Mouse (Mus musculus) lung, postnatal 0 days (tissue): ENCODE results near the gene Adcy9. TPM values are rescaled to one million over a fixed set of nuclear protein-coding genes. Genes with fewer than 3 reads are reported as not detected.

Experiments
- ATAC-seq: fragments of 200-750 bp; cut with Nextera tagmentation; 2 replicates; pipeline ENCODE4 v1.8.0; 2017; ENCODE audit warnings: moderate library complexity
- DNase-seq: peaks from one replicate; pipeline ENCODE4 v3.0.0-alpha.2; 2016; ENCODE audit warnings: low spot score
- H3K27ac ChIP-seq: fragments of 300-500 bp; sonication (generic); 2 replicates; pipeline ENCODE4 v1.5.1; 2014; ENCODE audit warnings: antibody characterized with exemption, mild to moderate bottlenecking, low read length, mixed read lengths
- H3K27me3 ChIP-seq: fragments of 300-500 bp; sonication (generic); replicated peaks from 2 replicates; pipeline ENCODE4 v1.6.1; 2014; ENCODE audit warnings: low read length, mixed read lengths; ENCODE audit not compliant: insufficient read depth
- H3K36me3 ChIP-seq: fragments of 300-500 bp; sonication (generic); 2 replicates; pipeline ENCODE4 v1.6.1; 2014; ENCODE audit warnings: low read length, mixed read lengths; ENCODE audit not compliant: insufficient read depth
- H3K4me1 ChIP-seq: fragments of 300-500 bp; sonication (generic); 2 replicates; pipeline ENCODE4 v1.6.1; 2014; ENCODE audit warnings: antibody characterized with exemption, low read depth, low read length, mixed read lengths; ENCODE audit not compliant: insufficient read depth
- H3K4me2 ChIP-seq: fragments of 300-500 bp; sonication (generic); replicated peaks from 2 replicates; pipeline ENCODE4 v1.6.1; 2014; ENCODE audit warnings: low read depth, mild to moderate bottlenecking, low read length, moderate library complexity, mixed read lengths
- H3K4me3 ChIP-seq: fragments of 300-500 bp; sonication (generic); 2 replicates; pipeline ENCODE4 v1.5.1; 2014; ENCODE audit warnings: low read depth, low read length
- H3K9ac ChIP-seq: fragments of 300-500 bp; sonication (generic); replicated peaks from 2 replicates; pipeline ENCODE4 v1.6.1; 2014; ENCODE audit warnings: low read depth, mild to moderate bottlenecking
- H3K9me3 ChIP-seq: fragments of 300-500 bp; sonication (generic); 2 replicates; pipeline ENCODE4 v1.6.1; 2016; ENCODE audit warnings: low read length, mixed read lengths
- CTCF ChIP-seq: IDR thresholded peaks from 2 replicates; pipeline ENCODE4 v1.5.1; 2016; ENCODE audit warnings: antibody characterized with exemption, mild to moderate bottlenecking
- EP300 ChIP-seq: IDR thresholded peaks from 2 replicates; pipeline ENCODE4 v1.6.1; 2016; ENCODE audit warnings: antibody characterized with exemption, mild to moderate bottlenecking, control low read depth
- WGBS: fragments of 180-500 bp; shearing (Covaris S2); extraction: QIAGEN DNeasy Blood & Tissue Kit; methylation state at CpG from one replicate; pipeline ENCODE4 v1.1.7; 2014; 5-methylcytosine and 5-hydroxymethylcytosine counted together
- polyA plus RNA-seq: library from polyadenylated mRNA; unstranded; fragments of >200 nt; fragmentation: Nextera tagmentation; extraction: Ambion mirVana; gene quantifications from 2 replicates; pipeline ENCODE4 v1.2.1, GENCODE M21; 2015

The Adcy9 gene
- polyA plus RNA-seq, 1 experiment from 2014 or later = 2.9 TPM

GRCm38 (mm10) chr16:4318001-4318526 is 102.2 kb downstream of the Adcy9 start:
- Histone ChIP-seq H3K4me1 (no peaks in the 10 kb centered on the region), H3K27me3 (no peaks in the 10 kb centered on the region), H3K9ac (no peak overlapping the region), H3K9me3 (no peaks in the 10 kb centered on the region), H3K36me3 (no peaks in the 10 kb centered on the region), H3K4me2 (no peak overlapping the region), H3K27ac (no peak overlapping the region), H3K4me3 (no peak overlapping the region)
- TF ChIP-seq CTCF (no peak), EP300 (no peak)
- ATAC-seq = peak; percentile 36; the same call in 1 of the 2 replicates
- peak; percentile 31 for DNase-seq
- WGBS = 53% methylated on average over 6 of the region's 6 CpGs

DNA sequence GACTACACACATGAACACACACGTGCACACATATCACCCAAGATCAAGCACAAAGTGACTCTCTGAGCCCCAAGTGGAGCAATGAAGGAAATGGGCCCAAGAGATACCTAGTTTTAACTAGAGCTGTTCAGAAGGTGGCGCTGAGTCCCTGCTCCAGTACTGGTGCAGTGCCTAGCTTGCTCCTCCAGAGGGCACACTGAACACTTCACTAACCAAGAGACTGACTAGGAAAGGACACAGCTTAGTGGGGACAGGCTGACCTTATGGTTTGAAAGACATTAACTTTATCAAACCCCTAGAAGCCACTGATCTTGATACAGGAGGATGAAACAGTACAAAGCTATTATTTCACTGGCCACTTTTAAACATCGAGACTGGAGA is 104.2 kb downstream of the Adcy9 start:
- no peaks in the 10 kb centered on the region for H3K4me1 ChIP-seq
- no peak overlapping the region for H3K4me2 ChIP-seq
- TF ChIP-seq CTCF (peak; percentile 100), EP300 (no peak; the same call in 1 of the 2 replicates)
- no peak overlapping the region for H3K9ac ChIP-seq
- ATAC-seq = peak; percentile 91
- no peak overlapping the region for H3K4me3 ChIP-seq
- no peaks in the 10 kb centered on the region for H3K36me3 ChIP-seq
- DNase-seq = peak; percentile 91
- no peaks in the 10 kb centered on the region for H3K9me3 ChIP-seq
- H3K27ac ChIP-seq = no peak overlapping the region
- H3K27me3 ChIP-seq = no peaks in the 10 kb centered on the region
- 29% methylated on average over 3 of the region's 3 CpGs for WGBS

GRCm38 (mm10) chr16:4315352-4316093 is 104.8 kb downstream of the Adcy9 start:
- Histone ChIP-seq H3K4me2 (no peak overlapping the region), H3K27ac (no peak overlapping the region), H3K9ac (no peak overlapping the region), H3K27me3 (no peaks in the 10 kb centered on the region), H3K4me1 (no peaks in the 10 kb centered on the region), H3K36me3 (no peaks in the 10 kb centered on the region), H3K9me3 (no peaks in the 10 kb centered on the region), H3K4me3 (no peak overlapping the region)
- WGBS = 70% methylated on average over 2 of the region's 2 CpGs
- no peak for TF ChIP-seq CTCF
- no peak for TF ChIP-seq EP300
- ATAC-seq = no peak; the same call in 1 of the 2 replicates
- DNase-seq = no peak

DNA sequence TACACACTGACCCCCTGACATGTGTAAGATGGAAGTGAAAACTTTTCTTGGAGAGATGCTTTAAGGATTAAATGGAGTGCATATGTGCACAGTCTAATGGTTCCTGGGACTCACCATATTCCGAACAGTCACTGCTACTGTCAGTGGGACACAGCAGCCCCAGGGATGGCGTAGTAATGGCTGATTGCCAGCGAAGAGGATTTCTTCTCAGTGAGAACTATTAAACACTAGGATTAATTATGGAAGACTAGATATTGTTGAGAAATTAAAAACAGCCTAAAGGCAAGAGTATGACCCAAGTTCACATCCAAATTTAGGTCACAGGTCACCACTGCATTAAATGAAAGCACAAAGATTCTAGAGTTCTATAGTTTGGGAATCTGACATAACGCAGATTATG is 105.4 kb downstream of the Adcy9 start:
- DNase-seq (no peak), ATAC-seq (no peak)
- H3K4me3 ChIP-seq = no peak overlapping the region
- no peaks in the 10 kb centered on the region for H3K9me3 ChIP-seq
- H3K36me3 ChIP-seq = no peaks in the 10 kb centered on the region
- no peak overlapping the region for H3K9ac ChIP-seq
- H3K4me2 ChIP-seq = no peak overlapping the region
- no peaks in the 10 kb centered on the region for H3K4me1 ChIP-seq
- WGBS = 80% methylated on average over 4 of the region's 4 CpGs
- H3K27me3 ChIP-seq = no peaks in the 10 kb centered on the region
- TF ChIP-seq CTCF (no peak), EP300 (no peak)
- no peak overlapping the region for H3K27ac ChIP-seq

DNA sequence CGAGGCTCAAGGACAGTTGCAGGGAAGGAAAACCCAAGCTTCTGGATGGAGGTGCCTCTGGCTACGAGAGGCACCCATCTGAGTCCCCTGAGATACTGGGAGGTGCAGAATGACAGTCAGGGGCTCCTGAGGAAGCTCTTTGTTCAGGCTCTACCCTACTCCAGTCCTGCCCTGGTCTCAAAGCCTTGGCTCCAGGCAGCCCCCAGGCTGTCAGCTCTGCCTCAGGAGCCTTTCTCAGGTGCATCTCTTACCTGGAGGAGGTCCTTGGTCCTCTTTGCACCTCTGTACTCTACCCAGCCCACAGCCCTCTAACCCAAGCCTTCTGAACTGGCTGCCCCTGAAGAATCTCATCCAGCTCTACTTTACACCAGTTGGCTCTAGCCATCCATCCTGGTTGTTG is 108.3 kb downstream of the Adcy9 start:
- Histone ChIP-seq H3K9me3 (no peaks in the 10 kb centered on the region), H3K4me3 (no peak overlapping the region), H3K36me3 (no peaks in the 10 kb centered on the region), H3K27me3 (no peaks in the 10 kb centered on the region), H3K4me2 (no peak overlapping the region), H3K9ac (no peak overlapping the region), H3K4me1 (no peaks in the 10 kb centered on the region), H3K27ac (no peak overlapping the region)
- ATAC-seq = no peak
- DNase-seq = no peak
- 55% methylated on average over 2 of the region's 2 CpGs for WGBS
- no peak for TF ChIP-seq EP300
- TF ChIP-seq CTCF = no peak

DNA sequence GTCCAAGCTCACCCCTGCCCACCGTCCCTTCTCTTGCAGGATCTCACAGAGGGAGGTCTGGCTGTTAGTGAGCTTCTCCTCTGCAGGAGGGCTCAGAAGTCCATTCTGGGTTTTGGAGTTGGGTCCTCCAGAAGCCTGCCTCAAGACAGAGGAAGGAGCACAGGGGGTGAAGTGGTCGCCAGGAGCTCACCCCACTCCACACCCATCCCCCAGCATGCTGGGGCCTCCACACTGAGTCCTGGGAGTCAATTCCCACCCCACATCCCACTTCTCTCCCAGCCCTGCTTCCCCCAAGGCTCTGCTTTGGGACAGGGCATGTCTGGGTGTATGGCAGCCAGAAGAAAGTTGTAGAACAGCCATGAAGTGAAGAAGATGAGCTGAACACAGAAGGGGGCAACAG is 108.7 kb downstream of the Adcy9 start:
- H3K4me3 ChIP-seq = no peak overlapping the region
- no peaks in the 10 kb centered on the region for H3K27me3 ChIP-seq
- no peak overlapping the region for H3K9ac ChIP-seq
- no peaks in the 10 kb centered on the region for H3K9me3 ChIP-seq
- H3K36me3 ChIP-seq = no peaks in the 10 kb centered on the region
- no peaks in the 10 kb centered on the region for H3K4me1 ChIP-seq
- 68% methylated on average over 2 of the region's 2 CpGs for WGBS
- DNase-seq (no peak), ATAC-seq (no peak)
- no peak overlapping the region for H3K27ac ChIP-seq
- H3K4me2 ChIP-seq = no peak overlapping the region
- TF ChIP-seq EP300 (no peak), CTCF (no peak)
